Mouse (Mus musculus) right cerebral cortex, postnatal 25 days (tissue): ENCODE data around the gene Opa1.
A peak's percentile ranks its signal among the peaks of the same experiment; 100 is the strongest.

Experiments
- DNase-seq: peaks from one replicate; pipeline ENCODE4 v3.0.0; 2022

Opa1 gene

GRCm38 (mm10) chr16:29579167-29579786 lies at the start of gene Opa1:
Gene Opa1 (plus strand): TSS chr16:29579334.
- DNase-seq = peak; percentile 96

DNA sequence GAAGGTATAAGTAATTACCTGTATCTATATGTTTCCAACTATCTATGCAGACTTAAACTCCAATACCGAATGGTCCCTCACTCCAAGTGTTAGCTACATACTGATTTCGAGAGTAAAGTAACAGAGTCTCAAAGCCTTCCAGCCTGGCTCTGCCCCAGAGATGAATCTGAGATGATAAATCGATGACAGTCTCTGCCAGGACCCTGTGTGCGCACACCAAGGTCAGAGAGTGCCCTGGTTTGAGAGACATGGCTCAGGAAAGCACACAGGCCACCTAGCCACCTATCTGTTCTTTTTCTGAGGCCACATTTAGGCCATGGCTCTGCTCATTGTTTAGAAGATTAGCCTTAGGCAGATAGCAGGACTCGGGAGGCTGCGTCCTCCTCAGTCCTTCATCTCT lies 45.5 kb upstream of the Opa1 start:
- no peak for DNase-seq

DNA sequence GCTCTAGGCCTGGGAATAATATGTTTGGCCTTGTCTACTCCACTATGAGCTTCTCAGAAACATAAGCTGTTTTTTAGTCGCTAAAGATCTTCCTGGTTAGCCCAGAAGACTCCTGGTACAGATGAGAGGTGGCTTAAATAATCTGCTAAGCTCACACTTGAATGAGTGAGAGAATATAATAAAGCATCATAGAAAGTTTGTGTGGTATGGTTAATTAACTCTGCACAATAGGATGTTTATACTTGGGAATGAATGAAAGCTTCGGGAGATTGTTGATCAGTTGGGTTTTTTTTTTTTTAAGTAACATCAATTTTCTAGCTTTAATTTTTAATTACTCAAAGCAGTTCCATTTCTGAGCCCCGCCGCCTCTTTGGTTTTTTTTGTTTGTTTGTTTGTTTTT lies 43.3 kb upstream of the Opa1 start:
- DNase-seq = no peak

DNA sequence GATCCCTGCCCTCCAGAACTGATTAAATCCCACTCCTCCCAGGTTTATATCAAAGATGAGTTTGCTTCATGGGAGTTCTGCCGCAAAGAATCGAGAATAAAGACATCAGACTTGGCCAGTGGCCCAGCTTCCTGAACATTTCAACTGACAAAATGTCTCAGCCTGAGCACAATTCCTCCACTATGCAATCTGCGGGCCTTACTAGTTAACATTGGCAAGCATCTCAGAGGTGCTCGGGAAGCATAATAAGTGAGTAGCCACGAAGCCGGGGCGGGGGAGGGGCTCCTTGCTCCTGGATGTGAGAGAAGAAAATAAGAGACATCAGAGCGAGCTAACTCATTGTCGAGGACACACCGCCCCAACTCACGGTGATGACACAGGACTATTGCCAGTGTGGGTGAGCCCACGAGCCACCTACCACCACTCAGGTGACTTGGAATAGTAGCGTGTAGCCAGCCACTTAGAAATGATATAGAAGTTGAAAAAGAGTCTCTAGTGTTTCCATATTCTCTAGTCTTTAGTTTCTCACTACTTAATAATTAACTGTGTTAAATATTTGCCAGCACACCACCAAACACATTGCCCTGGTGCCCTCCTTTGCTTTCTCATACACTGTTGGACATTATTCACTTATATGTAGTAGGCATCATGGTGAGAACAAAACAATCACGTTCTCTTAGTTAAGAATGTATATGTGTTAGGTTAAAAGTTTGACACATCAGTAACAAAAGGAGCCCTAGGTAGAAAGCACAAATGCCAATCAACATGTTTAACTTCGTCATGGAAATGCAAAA lies 42.5 kb upstream of the Opa1 start:
- DNase-seq = peak; percentile 12

DNA sequence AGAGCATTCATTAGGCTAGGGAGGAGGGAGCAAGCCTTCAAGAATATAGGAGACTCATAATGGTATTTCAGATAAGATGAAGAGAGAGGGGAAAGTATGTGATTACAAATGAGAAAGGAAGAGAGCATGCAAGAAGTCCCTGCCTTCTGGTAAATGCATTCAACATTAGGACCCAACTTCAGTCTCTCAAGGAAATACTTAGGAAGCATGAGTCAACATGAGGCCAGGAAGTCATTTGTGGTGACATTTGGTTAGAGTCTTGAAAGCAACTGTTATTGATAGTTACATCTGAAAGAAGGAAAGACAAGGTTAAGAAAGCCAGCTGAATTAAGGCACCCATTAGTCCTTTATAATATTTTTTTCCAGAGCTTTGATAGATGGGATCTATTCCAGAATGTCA lies 39.2 kb upstream of the Opa1 start:
- DNase-seq = no peak

DNA sequence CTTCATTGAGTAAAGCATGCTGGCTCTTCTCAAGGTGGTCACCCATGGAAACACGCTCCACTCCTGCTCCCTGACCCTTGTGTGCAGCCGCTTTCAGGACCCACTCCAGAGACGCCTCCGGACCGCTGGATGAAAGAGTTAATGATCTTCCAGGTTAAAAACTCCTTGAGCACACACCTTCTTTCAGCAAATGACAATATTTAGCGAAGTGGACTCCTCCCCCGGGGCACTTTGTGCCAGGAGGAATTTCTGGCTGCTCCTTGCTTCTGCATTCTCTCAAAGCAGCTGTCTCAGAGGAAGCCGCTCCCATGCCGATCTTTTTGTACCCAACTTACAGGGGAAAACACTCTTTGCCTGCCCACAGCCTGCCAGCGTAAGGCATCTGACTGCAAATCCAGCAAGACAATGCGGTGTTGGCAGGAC lies 37.9 kb upstream of the Opa1 start:
- DNase-seq = peak; percentile 14

- no peak for DNase-seq
Measured at GRCm38 (mm10) chr16:29544829-29545228, 34.3 kb upstream of the Opa1 start, which contains the start of gene Atp13a4. Gene Atp13a4 (minus strand): TSS chr16:29544864.

DNA sequence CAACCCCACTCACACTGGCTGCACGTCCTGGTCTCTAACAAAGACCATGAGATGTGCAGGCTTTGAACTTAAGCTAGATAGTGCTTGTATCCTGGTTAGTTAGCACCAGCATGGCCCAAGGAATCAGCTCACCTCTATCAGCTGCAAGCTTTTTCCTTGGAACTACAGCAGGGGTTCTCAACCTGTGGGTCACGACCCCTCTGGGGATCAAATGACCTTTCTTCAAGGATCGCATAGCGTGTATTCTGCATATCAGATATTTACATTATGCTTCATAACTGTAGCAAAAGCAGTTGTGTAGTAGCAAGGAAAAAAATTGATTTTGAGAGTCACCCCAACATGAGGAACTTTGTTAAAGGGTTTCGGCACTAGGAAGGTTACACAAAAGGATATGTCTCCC lies 19.5 kb upstream of the Opa1 start:
- DNase-seq = no peak

- peak; percentile 10 for DNase-seq
Measured at GRCm38 (mm10) chr16:29560454-29560853, 18.7 kb upstream of the Opa1 start.

- peak; percentile 36 for DNase-seq
Measured at GRCm38 (mm10) chr16:29560869-29561268, 18.3 kb upstream of the Opa1 start.

DNA sequence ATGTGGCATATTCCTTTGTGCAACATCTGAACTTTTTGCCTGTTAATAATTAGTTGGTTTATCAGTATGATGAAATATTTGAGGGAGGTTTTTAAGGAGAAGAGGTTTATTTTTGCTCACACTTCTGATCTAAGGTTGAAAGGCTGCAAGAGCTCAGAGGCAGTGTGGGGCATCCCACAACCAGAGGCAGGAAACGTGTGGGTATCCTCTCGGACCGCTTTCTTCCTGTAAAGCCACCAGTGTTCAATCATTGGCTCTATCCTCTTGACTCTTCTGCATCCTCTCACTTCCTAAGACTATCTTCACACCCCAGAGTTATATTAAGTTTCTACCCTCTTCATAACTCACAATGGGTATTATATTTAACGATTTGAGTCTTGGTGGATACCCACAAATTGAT lies 5.1 kb upstream of the Opa1 start:
- no peak for DNase-seq

- DNase-seq = no peak
Measured at GRCm38 (mm10) chr16:29575620-29576019, 3.5 kb upstream of the Opa1 start.

DNA sequence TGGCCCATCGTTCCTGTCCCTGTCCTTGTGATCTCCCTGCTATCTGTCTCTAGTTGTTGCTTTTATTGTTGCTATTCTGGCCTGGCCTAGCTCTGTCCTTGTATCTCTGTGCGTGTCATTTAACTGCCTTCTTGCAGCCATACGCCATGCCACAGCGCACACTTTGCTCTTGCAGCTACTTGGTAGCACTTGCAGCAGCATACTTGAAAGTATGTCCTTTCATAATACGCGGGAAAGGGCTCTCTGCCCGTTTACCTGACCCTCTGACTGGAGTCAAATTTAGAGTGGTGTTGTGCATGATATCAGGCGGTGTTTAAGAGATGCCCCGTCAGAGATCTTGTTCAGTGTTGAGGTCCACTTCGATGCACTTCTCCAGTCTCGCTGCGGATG lies 648 bp downstream of the Opa1 start:
- DNase-seq = no peak

- DNase-seq = no peak
Measured at GRCm38 (mm10) chr16:29592171-29592570, 13.0 kb downstream of the Opa1 start.

DNA sequence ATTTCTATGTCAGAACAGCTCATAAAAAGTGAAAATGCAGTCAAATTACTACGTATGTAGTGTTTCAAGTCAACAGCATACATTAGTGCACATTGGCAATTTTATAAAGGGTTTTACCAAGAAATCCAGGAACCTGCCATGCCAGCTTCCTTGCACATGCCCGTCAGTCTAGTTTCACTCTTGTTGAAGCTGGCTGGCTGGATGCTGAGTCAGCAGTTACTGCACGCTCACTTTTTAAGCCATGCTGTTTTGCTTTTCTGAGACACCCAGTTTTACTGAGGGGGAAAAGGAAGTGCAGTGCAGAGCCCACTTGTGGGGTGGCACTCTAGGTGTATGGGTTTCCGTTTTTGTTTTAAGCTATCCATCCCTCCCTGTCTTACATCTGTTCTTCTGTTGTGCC lies 18.0 kb downstream of the Opa1 start:
- no peak for DNase-seq

GRCm38 (mm10) chr16:29605546-29605945 lies 26.4 kb downstream of the Opa1 start:
- peak; percentile 37 for DNase-seq

DNA sequence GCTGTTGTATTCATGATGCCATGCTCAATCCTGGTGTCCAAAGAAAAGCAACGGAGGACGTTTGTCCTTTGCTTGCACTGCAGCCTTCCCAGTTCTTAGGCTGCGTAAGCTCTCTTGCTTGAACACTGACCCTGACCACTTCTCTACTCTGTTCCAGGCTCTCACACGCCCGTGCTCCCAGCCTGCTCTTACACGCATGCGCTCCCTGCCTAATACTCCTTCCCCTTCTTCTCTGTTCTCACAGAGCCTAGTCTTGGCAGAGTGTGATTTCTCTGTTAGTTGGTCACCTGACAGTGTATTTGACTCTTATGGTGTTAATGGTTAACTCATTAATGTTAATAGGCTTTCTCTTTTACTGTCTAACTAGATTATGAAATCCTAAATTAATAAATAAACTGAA lies 28.0 kb downstream of the Opa1 start:
- no peak for DNase-seq

DNA sequence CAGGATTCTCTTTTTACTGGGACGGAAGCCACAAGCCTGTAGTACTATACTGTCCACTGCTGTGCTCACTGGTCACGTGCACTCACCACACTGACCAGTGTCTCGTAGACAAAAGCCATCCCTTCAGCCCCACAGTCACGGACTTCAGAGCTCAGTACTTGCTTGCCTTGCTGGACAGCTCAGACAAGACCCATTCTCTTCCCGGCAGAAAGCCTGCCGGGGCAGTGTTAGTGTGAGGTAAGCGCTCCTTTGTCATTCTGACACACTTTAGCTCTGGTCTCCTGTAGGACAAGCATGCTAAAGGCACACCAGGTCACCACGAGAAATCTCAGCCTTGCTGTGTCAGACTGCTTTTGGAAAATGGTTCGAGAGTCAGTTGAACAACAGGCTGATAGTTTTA lies 35.6 kb downstream of the Opa1 start:
- DNase-seq = no peak

DNA sequence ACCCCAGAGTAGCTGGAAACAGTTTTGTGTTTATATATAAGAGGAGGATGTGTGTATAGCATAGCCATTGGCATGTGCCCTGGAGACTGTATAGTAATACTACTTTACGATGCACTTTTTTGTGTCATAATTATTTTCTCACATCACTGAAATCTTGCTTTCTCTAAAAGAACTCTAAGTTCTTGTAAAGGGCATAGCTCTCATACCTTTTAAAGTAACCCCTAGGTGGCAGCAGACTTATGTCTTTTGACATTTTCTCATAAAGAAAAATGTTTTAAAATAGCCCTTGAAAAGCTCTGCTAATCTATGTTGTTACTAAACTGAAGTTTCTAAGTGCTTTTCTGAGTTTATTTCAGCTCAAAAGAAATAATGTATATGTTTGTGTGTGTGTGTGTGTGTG lies 49.9 kb downstream of the Opa1 start:
- DNase-seq = no peak

DNA sequence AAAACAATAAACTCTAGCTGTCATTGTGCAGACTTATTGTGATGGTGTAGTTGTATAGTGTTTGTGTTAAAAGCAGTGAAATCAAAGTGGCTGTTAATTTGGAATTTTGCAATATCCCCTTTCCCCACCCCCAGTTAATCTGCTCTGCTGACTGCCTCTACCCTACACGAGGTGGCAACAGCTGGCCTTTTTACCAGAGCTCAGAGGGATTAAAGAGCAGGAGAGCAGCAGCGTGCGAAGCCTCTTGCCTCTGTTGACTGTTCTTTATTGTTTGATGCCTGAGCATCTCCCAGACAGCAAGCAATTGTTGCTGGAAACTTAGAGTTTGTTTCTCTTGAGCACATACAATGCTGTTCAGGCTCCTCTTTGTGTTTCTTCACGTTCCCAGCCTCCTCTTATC lies 56.6 kb downstream of the Opa1 start:
- DNase-seq = no peak

DNA sequence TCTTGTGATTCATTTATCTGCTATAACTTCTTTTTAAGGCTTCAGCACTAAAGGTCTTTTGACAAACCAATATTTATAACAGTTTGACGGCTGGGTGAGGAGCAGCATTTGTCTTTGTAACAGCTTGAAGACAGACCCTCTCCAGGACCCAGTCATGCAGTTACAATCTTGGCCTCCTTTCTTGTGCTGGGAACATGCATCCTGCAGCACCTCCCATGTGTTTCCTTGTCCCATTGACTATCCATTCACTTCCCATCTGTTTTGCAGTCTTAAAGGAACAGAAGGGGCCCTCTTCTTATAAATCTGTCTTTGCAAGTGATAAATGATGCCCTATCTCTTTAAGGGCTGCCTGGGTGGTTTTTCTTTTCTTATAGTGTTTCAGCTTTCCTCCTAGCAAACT lies 63.2 kb downstream of the Opa1 start:
- DNase-seq = no peak

DNA sequence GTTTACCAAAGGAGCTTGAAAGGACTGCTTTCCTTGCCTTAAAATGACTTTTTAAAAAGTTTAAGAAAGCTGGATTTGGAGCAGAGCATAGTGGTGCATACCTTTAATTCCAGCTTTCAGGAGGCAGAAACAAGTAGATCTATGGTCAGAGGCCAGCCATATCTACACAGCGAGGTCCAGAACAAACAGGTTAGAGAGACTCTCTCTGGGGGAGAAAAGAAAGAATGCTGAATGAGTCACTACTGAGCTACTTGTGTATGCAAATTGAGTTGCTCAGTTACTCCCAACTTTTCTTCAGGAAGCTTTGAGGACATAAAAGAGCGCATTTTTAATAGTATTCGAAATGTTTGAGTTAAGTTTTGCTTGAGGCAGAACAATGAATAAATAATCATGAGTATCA lies 65.7 kb downstream of the Opa1 start:
- DNase-seq = no peak

DNA sequence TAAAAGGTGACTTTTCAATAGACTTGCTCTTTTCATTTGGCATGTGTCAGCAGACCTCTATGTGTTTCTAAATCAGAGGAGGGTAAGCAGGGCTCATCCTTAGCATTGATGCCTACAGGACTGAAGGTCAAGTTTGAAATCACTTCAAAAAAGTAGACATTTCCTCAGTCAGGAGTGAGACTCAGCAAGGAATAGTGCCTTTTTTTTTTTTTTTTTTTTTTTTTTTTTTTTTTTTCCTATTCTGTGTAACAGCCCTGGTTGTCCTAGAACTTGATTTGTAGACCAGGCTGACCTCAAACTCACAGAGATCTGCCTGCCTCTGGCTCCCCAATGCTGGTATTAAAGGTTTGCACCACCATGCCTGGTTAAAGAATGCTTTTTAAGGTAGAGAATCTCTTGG lies 67.1 kb downstream of the Opa1 start:
- DNase-seq = no peak

DNA sequence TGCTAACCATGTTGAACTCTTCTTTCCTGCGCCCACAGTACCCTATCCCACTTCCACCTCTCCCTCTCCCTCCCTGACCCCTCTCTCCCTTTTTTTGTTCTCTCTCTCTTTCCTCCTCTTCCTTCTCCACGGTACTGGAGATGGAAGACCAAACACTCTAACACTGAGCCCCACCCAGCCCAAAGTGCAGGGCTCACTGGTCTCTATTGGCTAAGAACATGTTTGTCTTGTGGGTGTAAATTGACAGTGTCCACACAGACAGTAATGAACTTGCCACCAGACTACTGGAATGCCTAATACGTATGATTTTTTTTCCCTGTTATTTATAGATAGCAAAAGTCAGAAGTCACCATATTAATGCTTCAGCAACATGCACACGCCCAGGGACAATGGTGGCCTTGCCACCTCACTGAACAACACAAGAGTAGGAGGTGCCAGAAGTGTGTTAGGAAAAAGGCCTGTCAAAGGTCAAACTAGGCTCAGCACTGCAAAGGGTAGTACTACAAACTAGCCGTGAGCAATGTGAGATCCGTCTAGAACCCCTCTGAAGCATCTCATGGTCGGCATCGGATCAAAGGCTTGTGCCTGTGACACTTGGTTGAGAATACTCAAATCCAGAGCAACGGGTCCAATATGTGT lies 77.2 kb downstream of the Opa1 start:
- no peak for DNase-seq
